10 mouse cellular contexts compared by ENCODE assay signal in the genomic region with DNA sequence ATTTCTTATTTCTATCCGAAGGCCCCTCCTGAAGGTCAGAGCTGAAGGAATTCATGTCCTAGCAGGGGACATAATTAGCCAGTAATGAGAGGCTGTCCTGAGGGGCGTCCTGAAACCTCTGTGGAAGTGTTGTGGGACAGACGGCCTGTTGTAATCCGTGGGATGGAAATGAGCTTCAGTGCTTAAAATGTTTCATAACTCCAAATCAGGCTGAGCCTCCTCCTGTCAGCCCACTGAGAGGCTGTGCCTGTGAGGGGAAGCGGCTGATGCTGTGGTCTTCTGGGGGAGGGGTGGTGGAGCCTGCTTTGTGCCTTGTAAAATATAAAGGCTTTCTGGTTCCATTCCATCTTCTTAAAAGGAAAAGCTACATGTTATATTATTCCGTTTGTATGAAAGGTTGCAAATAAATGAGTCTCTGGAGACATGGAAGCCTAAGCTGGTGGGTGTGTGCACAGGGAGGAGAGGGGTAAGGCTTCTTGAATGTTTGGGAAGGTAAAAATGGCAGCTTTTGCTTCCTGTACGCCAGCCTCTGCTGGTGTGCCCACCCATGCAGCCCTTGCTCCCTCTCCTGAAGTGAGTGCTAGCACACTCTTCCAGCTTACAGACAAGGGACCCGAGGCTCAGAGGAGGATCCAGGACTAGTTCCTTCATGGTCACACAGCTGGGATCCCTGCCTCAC.
DNase-seq lines count a peak whose midpoint lies in the region; ATAC-seq lines count a peak whose summit lies in the region.
"Had no signal": no experiment of that assay in that cellular context is flagged by ENCODE, and none has a peak within 500 bp of the region (broad histone marks: within the 10 kb centered on the region; RNA-seq: fewer than 3 reads in every experiment).

No protein-coding gene starts in this region.

- no peak overlapping the region for H3K9ac ChIP-seq in hindbrain, embryonic 14.5 days
- no peak overlapping the region for H3K9ac ChIP-seq in hindbrain, embryonic 13.5 days
- no peak overlapping the region for H3K9ac ChIP-seq in neural tube, embryonic 14.5 days (replicated peaks; ENCODE audit: low read depth, low read length)
- H3K9ac ChIP-seq in neural tube, embryonic 15.5 days (replicated peaks): no peak overlapping the region
- no peak overlapping the region for H3K9ac ChIP-seq in liver, embryonic 13.5 days
- H3K9ac ChIP-seq: liver, embryonic 14.5 days had no signal

- ATAC-seq in hindbrain, embryonic 14.5 days (ENCODE audit: low FRiP score): peak; percentile 34; the same call in 1 of the 2 replicates
- ATAC-seq in hindbrain, embryonic 13.5 days (ENCODE audit: low FRiP score): no peak
- peak; percentile 44; the same call in 1 of the 2 replicates for ATAC-seq in neural tube, embryonic 14.5 days (ENCODE audit: low read depth)
- no peak for ATAC-seq in neural tube, embryonic 15.5 days (ENCODE audit: low FRiP score)
- ATAC-seq in liver, embryonic 13.5 days (ENCODE audit: low read depth): no peak
- ATAC-seq in activated CD4-positive, CD25-positive, alpha-beta regulatory T cell, adult 4 months: no peak
- ATAC-seq: intestine, embryonic 16.5 days had no signal

- H3K27ac ChIP-seq in hindbrain, embryonic 14.5 days: no peak overlapping the region
- no peak overlapping the region for H3K27ac ChIP-seq in hindbrain, embryonic 13.5 days
- no peak overlapping the region for H3K27ac ChIP-seq in neural tube, embryonic 14.5 days (ENCODE audit: low read depth, low read length)
- no peak overlapping the region for H3K27ac ChIP-seq in neural tube, embryonic 15.5 days (replicated peaks)
- peak overlapping the region; percentile 62 for H3K27ac ChIP-seq in liver, embryonic 13.5 days
- H3K27ac ChIP-seq: liver, embryonic 14.5 days had no signal

- H3K4me1 ChIP-seq in hindbrain, embryonic 14.5 days (replicated peaks; ENCODE audit: control insufficient read depth, insufficient read depth, low read length): peaks cover 4% of the 10 kb centered on the region; the same call in 1 of the 2 replicates
- H3K4me1 ChIP-seq in hindbrain, embryonic 13.5 days (replicated peaks): peaks cover 11% of the 10 kb centered on the region; the same call in 1 of the 2 replicates
- 0 out of 2 replicates have a peak, but pooled peaks cover 2% of the 10 kb centered on the region for H3K4me1 ChIP-seq in neural tube, embryonic 14.5 days (ENCODE audit: control insufficient read depth, insufficient read depth, low read length)
- peaks cover 7% of the 10 kb centered on the region; the same call in 1 of the 2 replicates for H3K4me1 ChIP-seq in neural tube, embryonic 15.5 days
- peaks cover 20% of the 10 kb centered on the region for H3K4me1 ChIP-seq in liver, embryonic 13.5 days (replicated peaks)

- H3K9me3 ChIP-seq in hindbrain, embryonic 14.5 days (ENCODE audit: control insufficient read depth, low read length): no peaks in the 10 kb centered on the region
- H3K9me3 ChIP-seq in hindbrain, embryonic 13.5 days: no peaks in the 10 kb centered on the region
- no peaks in the 10 kb centered on the region for H3K9me3 ChIP-seq in neural tube, embryonic 14.5 days (ENCODE audit: control insufficient read depth, low read length)
- no peaks in the 10 kb centered on the region for H3K9me3 ChIP-seq in neural tube, embryonic 15.5 days (replicated peaks)
- no peaks in the 10 kb centered on the region for H3K9me3 ChIP-seq in liver, embryonic 13.5 days (replicated peaks)

- no peak for DNase-seq in hindbrain, embryonic 14.5 days (ENCODE audit: low spot score)
- no peak for DNase-seq in liver, embryonic 13.5 days
- peak; percentile 73 for DNase-seq in telencephalon, adult 2 months (ENCODE audit: low read depth, low spot score)
- no peak for DNase-seq in MN1 (ENCODE audit: low spot score)

- 57% methylated on average over 8 of the region's 8 CpGs for WGBS in hindbrain, embryonic 14.5 days
- WGBS in hindbrain, embryonic 13.5 days: 58% methylated on average over 8 of the region's 8 CpGs
- 57% methylated on average over 8 of the region's 8 CpGs for WGBS in neural tube, embryonic 14.5 days
- WGBS in neural tube, embryonic 15.5 days: 42% methylated on average over 8 of the region's 8 CpGs
- WGBS in liver, embryonic 13.5 days (ENCODE audit: insufficient replicate concordance): 49% methylated on average over 8 of the region's 8 CpGs

- no peak overlapping the region for H3K4me3 ChIP-seq in hindbrain, embryonic 14.5 days (replicated peaks; ENCODE audit: low read length)
- no peak overlapping the region for H3K4me3 ChIP-seq in hindbrain, embryonic 13.5 days
- no peak overlapping the region for H3K4me3 ChIP-seq in neural tube, embryonic 14.5 days (ENCODE audit: low read depth, low read length)
- H3K4me3 ChIP-seq in neural tube, embryonic 15.5 days (replicated peaks): no peak overlapping the region
- H3K4me3 ChIP-seq in liver, embryonic 13.5 days (replicated peaks): no peak overlapping the region

- no peaks in the 10 kb centered on the region for H3K27me3 ChIP-seq in hindbrain, embryonic 14.5 days (ENCODE audit: control insufficient read depth, insufficient read depth, low read length)
- H3K27me3 ChIP-seq in hindbrain, embryonic 13.5 days: no peaks in the 10 kb centered on the region
- no peaks in the 10 kb centered on the region for H3K27me3 ChIP-seq in neural tube, embryonic 14.5 days (ENCODE audit: control insufficient read depth, insufficient read depth, low read length)
- no peaks in the 10 kb centered on the region for H3K27me3 ChIP-seq in neural tube, embryonic 15.5 days (replicated peaks)
- no peaks in the 10 kb centered on the region for H3K27me3 ChIP-seq in liver, embryonic 13.5 days

- H3K4me2 ChIP-seq in hindbrain, embryonic 14.5 days (replicated peaks): no peak overlapping the region
- H3K4me2 ChIP-seq in hindbrain, embryonic 13.5 days: no peak overlapping the region
- H3K4me2 ChIP-seq in neural tube, embryonic 14.5 days (ENCODE audit: low read depth, low read length): no peak overlapping the region
- H3K4me2 ChIP-seq in neural tube, embryonic 15.5 days: no peak overlapping the region
- H3K4me2 ChIP-seq in liver, embryonic 13.5 days: no peak overlapping the region

- no peaks in the 10 kb centered on the region for H3K36me3 ChIP-seq in hindbrain, embryonic 14.5 days (replicated peaks; ENCODE audit: control insufficient read depth, insufficient read depth)
- H3K36me3 ChIP-seq in hindbrain, embryonic 13.5 days: no peaks in the 10 kb centered on the region
- H3K36me3 ChIP-seq in neural tube, embryonic 14.5 days (ENCODE audit: control insufficient read depth, insufficient read depth, low read length): no peaks in the 10 kb centered on the region
- no peaks in the 10 kb centered on the region for H3K36me3 ChIP-seq in neural tube, embryonic 15.5 days
- no peaks in the 10 kb centered on the region for H3K36me3 ChIP-seq in liver, embryonic 13.5 days

Comparison
In these comparisons a context has a peak if more than half of its experiments do, and no peak if none do; other contexts are left out.
1. ATAC-seq: peak in hindbrain, embryonic 14.5 days (single experiment) and neural tube, embryonic 14.5 days (single experiment); none in hindbrain, embryonic 13.5 days (single experiment), neural tube, embryonic 15.5 days (single experiment), liver, embryonic 13.5 days (single experiment) and activated CD4-positive, CD25-positive, alpha-beta regulatory T cell, adult 4 months (single experiment).